In the genomic region with DNA sequence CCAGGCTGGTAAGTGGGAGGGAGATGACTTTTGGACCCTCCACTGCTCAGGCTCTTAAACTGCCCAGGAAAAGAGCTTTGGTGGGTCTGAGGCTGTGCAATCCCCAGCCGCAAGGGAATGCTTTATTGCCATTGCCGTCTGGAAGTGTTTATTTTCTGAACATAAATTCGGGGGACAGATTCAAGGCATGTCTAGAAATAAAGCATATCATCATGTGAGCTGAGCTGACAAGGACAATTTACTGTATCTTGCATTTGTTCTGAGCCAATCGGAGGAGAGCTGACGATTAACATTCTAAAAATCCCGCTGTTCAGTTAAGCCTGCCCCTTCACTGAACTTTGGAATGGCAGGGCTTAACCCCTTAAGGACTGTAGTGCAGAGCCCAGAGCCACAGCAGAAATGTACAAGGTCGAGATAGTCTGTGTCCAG, we compare ENCODE assay signal across 9 mouse cellular contexts.
DNase-seq lines count a peak whose midpoint lies in the region; ATAC-seq and TF ChIP-seq lines count a peak whose summit lies in the region.
"Had no signal": no experiment of that assay in that cellular context is flagged by ENCODE, and none has a peak within 500 bp of the region (broad histone marks: within the 10 kb centered on the region; RNA-seq: fewer than 3 reads in every experiment).

No protein-coding gene starts in this region.

- 2% methylated on average over 7 of the region's 7 CpGs for WGBS in forebrain, embryonic 11.5 days
- under 1% methylated on average over 7 of the region's 7 CpGs for WGBS in neural tube, embryonic 15.5 days
- WGBS in cerebellum, adult 2 months, result 7% methylated on average over 7 of the region's 7 CpGs

- H3K27ac ChIP-seq in forebrain, embryonic 11.5 days (ENCODE audit: low read depth, low read length), result 0 out of 2 replicates have a peak overlapping the region, but pooled peaks have one; percentile 25
- H3K27ac ChIP-seq in neural tube, embryonic 15.5 days (replicated peaks), result no peak overlapping the region
- no peak overlapping the region for H3K27ac ChIP-seq in cerebellum, adult 2 months (ENCODE audit: insufficient read depth, low read length)

- no peak for TF ChIP-seq POLR2A in cerebellum, adult 2 months (IDR thresholded peaks at IDR 0.05; ENCODE audit: borderline replicate concordance, insufficient read depth, low read length)

- H3K9ac ChIP-seq in forebrain, embryonic 11.5 days (ENCODE audit: low read length), result peak overlapping the region; percentile 20
- no peak overlapping the region for H3K9ac ChIP-seq in neural tube, embryonic 15.5 days (replicated peaks)

- DNase-seq in kidney, adult 9 months, result peak; percentile 2
- DNase-seq in kidney, adult 11 months, result no peak
- peak; percentile 57 for DNase-seq in forebrain, embryonic 11.5 days (ENCODE audit: low spot score)
- peak; percentile 15 for DNase-seq in kidney, postnatal 14 days
- DNase-seq in cerebellum, adult 2 months, result no peak
- DNase-seq in adrenal gland, postnatal 36 days, result no peak
- no peak for DNase-seq in Muller cell, postnatal 12 days (ENCODE audit: inconsistent ontology term)
- DNase-seq: lung, adult 18-20 months had no signal

- no peak for TF ChIP-seq CTCF in cerebellum, adult 2 months (IDR thresholded peaks at IDR 0.05; ENCODE audit: borderline replicate concordance, insufficient read depth, low read depth, low read length)

- no peaks in the 10 kb centered on the region for H3K36me3 ChIP-seq in forebrain, embryonic 11.5 days (ENCODE audit: control insufficient read depth, insufficient read depth, low read length)
- H3K36me3 ChIP-seq in neural tube, embryonic 15.5 days, result no peaks in the 10 kb centered on the region

- peak overlapping the region; percentile 45; the same call in 1 of the 2 replicates for H3K4me2 ChIP-seq in forebrain, embryonic 11.5 days (ENCODE audit: low read depth, low read length, severe bottlenecking)
- H3K4me2 ChIP-seq in neural tube, embryonic 15.5 days, result peak overlapping the region; percentile 46

- no peaks in the 10 kb centered on the region; the same call in 1 of the 2 replicates for H3K9me3 ChIP-seq in forebrain, embryonic 11.5 days (ENCODE audit: control insufficient read depth, low read length)
- H3K9me3 ChIP-seq in neural tube, embryonic 15.5 days (replicated peaks), result no peaks in the 10 kb centered on the region

- no peaks in the 10 kb centered on the region for H3K27me3 ChIP-seq in forebrain, embryonic 11.5 days (ENCODE audit: control insufficient read depth, insufficient read depth, low read length)
- H3K27me3 ChIP-seq in neural tube, embryonic 15.5 days (replicated peaks), result no peaks in the 10 kb centered on the region
- H3K27me3 ChIP-seq in cerebellum, adult 2 months (ENCODE audit: control insufficient read depth, insufficient read depth, low read length), result no peaks in the 10 kb centered on the region

- H3K4me1 ChIP-seq in forebrain, embryonic 11.5 days (replicated peaks; ENCODE audit: control insufficient read depth, insufficient read depth, low read length), result peaks cover 2% of the 10 kb centered on the region; the same call in 1 of the 2 replicates
- peaks cover 6% of the 10 kb centered on the region; the same call in 1 of the 2 replicates for H3K4me1 ChIP-seq in neural tube, embryonic 15.5 days
- no peaks in the 10 kb centered on the region for H3K4me1 ChIP-seq in cerebellum, adult 2 months (ENCODE audit: control insufficient read depth, insufficient read depth, low read length)

- ATAC-seq in forebrain, embryonic 11.5 days (replicated peaks; ENCODE audit: low FRiP score), result peak; percentile 92
- ATAC-seq in neural tube, embryonic 15.5 days (ENCODE audit: low FRiP score), result peak; percentile 75

- no peak overlapping the region for H3K4me3 ChIP-seq in forebrain, embryonic 11.5 days (ENCODE audit: low read depth, low read length)
- 0 out of 2 replicates have a peak overlapping the region, but pooled peaks have one; percentile 2 for H3K4me3 ChIP-seq in neural tube, embryonic 15.5 days (replicated peaks)
- H3K4me3 ChIP-seq in cerebellum, adult 2 months (replicated peaks; ENCODE audit: insufficient read depth, low read depth, low read length), result no peak overlapping the region

Comparison
In these comparisons a context has a peak if more than half of its experiments do, and no peak if none do; other contexts are left out.
1. DNase-seq: peak in kidney, adult 9 months (single experiment), forebrain, embryonic 11.5 days (single experiment) and kidney, postnatal 14 days (single experiment); none in kidney, adult 11 months (single experiment), cerebellum, adult 2 months (0 of 2), adrenal gland, postnatal 36 days (0 of 2) and Muller cell, postnatal 12 days (single experiment).